Mouse (Mus musculus) right cerebral cortex, postnatal 36 days (tissue): ENCODE measurements around the gene Col4a2.
"Not testable (repeated sequence)": the region's sequence is repeated elsewhere in the genome, so short reads cannot be mapped to it uniquely, and the experiment has no call there.

Source experiments
- DNase-seq, 2 experiments: peaks; one replicate each; pipeline ENCODE4 v3.0.0; 2022; ENCODE audit warnings: low spot score in 2 of 2, mixed read lengths in 1 of 2

The Col4a2 gene

DNA sequence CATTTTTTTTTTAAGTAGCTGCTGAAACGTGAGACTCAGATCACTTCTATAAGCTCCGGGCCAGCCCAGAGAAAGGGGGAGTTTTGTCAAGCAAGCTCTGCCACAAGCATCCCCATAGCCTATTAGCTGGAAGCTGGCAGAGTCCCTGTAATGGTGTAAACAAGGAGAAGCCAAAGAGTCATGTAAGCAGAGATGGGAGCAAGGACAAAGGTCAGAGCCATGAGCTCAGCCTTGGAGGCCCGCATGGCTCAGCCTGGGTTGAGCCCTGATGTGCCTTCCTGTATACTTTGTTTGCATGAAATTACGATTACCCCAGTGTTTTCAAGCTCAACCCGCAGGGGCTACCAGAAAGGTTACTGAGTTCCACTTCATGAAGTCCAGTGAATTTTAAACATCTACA is 146.4 kb downstream of the Col4a2 start:
- no peak for DNase-seq

- DNase-seq = no peak
These were observed 148.3 kb downstream of the Col4a2 start for GRCm38 (mm10) chr8:11460934-11461333.

DNA sequence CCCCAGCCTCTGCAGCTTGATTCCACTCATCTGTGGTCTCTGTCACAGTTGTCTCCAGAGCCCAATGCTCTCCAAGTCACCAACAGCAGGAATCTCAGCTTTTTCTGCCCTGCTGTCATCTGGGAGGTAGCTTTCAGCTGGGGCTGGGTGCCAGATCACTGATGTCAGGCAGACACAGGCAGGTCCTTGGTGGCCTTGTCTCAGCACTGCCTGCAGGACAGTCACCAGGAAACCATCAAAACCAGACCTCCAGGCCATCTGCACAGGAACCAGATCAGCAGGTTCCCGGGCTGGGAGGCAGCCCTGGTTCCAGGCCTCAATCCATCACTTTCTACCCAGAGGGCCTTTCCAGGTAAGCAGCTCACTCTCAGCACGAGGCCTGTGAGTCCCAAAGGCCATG is 149.2 kb downstream of the Col4a2 start:
- DNase-seq = no peak

- DNase-seq = no peak
These were observed 150.0 kb downstream of the Col4a2 start for GRCm38 (mm10) chr8:11462641-11463040.

- no peak for DNase-seq
These were observed 150.9 kb downstream of the Col4a2 start for GRCm38 (mm10) chr8:11463541-11463888.

DNA sequence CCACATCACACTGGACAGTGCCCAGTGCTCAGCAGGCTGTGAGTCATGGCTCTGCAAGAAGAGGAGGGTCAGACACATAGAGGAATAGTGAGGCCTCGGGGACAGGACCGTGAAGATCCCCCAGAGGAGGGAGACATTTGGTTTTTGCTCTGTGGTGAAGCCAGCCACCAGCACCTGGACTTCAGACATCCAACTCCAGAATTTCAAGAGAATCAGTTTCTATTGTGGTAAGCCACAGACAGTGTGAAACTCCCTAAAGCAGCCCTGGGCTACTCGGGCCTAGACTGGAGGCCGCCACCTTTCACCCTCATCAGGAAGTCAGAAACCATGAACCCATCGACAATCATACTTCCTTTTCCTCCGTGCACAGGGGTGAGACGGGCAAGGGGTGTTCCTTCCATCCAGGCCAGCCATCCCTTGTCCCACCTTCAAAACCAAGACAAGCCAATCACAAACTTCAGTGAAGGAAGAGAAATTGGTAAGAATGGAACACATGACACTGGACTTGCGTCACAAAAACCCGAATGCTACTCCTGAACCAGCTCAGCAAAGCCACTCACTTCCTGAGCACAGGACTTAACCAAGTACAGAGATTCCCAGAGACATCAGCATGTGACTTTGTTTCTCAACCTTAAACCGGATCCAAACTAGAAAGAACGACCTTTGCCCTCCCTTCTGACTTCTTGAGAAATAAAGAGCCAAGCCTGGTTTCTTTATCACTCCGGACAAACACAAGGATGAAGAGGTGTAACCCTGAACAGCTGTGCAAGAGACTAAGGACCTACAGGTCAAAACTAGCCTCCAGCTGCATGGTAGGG is 151.5 kb downstream of the Col4a2 start:
- DNase-seq = no peak

DNA sequence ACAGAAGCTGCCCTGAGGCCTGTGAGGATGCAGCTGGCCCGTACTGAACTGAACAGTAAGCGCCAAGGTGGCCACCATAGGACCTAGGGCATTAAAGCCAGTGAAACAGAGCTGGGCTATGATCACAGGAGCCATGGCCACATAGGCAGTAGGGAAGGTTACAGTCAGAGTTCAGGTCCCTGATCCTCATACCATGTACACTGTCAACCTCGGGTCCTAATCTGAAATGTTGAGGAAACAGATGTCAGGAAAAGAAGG is 152.0 kb downstream of the Col4a2 start:
- DNase-seq = no peak

GRCm38 (mm10) chr8:11465619-11466018 is 153.0 kb downstream of the Col4a2 start:
- DNase-seq = no peak

- not testable (repeated sequence) for DNase-seq
These were observed 153.9 kb downstream of the Col4a2 start for GRCm38 (mm10) chr8:11466528-11466927.

- no peak for DNase-seq
These were observed 156.5 kb downstream of the Col4a2 start for GRCm38 (mm10) chr8:11469095-11469494.

- DNase-seq = no peak
These were observed 158.1 kb downstream of the Col4a2 start for GRCm38 (mm10) chr8:11470694-11471093.

- no peak for DNase-seq
These were observed 158.7 kb downstream of the Col4a2 start for GRCm38 (mm10) chr8:11471309-11471708.

DNA sequence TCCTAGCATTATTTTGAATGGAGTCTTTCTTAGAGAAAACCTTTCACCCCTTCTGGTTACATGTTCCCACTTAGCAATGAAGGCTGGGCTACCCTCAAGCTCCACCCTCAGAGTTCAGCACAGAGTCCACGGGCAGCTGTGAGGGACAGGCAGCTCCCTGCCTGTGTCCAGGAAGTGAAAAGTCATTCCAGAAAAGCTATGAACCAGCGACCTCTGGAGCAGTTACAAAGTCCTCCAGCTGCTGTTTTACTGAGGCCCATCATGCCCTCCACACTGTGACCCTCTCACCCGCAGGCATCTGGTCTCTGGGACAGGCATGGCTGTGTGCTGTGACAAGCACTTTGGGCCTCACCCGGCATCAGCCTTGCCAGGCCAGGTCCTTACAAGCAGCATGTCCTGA is 160.5 kb downstream of the Col4a2 start:
- DNase-seq = no peak

GRCm38 (mm10) chr8:11475397-11475796 is 162.8 kb downstream of the Col4a2 start:
- DNase-seq = no peak

DNA sequence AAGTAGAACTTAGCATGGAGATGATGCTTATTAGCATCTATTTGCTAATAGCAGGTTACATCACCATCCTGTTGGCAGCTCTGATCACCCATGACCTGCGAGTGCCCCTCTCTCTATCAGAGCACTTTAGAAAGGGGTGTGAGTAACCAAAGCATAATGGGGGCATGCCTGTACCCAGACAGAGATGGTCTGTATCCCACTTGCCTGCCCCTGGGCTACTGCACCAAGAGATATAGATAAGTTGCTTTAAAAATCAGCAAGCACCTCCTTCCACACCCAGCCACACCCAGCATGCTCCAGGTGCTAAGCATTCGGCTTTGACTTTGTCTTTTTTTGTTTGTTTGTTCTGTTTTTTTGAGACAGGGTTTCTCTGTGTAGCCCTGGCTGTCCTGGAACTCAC is 163.3 kb downstream of the Col4a2 start:
- DNase-seq = no peak

DNA sequence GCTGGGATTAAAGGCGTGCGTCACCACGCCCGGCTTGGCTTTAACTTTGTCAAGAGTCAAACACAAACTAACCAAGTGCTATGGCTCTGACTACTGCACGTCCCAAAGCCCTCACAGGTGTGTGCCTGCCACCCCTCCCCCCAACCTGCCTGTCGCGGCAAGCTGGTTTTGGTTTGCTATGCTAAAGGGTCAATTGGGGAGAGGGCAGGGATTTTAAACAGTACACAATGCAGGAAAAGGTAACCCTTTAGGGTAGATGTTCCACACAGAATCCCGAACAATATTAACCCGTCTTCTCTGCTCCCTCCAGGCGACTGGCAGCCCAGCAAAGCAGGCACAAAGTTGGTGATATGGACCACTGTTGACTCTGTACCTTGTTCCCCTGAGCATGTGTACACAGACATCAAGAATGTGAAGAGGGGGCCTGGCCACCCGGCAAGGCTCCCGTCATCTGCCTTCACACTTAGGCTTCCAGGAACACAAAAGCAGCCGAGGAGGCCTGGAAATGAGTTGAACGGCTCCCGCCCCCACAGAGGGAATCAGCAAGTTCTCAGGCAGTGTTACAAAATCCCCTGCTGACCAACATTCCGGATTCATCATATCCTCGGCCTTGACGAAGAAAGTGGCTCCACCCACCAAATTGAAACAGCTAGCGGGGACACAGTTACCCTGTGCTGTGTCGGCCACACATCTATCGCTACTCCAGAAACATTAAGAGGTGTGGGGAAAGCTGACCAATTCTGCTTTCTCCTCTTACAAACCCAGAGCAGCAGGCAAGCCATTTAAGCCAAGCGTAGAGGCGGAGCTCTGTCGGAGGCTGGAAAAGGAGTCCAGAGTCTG is 164.0 kb downstream of the Col4a2 start:
- peak in 1 of 2 experiments; percentile 21 for DNase-seq

GRCm38 (mm10) chr8:11477178-11477553 is 164.6 kb downstream of the Col4a2 start:
- no peak for DNase-seq

DNA sequence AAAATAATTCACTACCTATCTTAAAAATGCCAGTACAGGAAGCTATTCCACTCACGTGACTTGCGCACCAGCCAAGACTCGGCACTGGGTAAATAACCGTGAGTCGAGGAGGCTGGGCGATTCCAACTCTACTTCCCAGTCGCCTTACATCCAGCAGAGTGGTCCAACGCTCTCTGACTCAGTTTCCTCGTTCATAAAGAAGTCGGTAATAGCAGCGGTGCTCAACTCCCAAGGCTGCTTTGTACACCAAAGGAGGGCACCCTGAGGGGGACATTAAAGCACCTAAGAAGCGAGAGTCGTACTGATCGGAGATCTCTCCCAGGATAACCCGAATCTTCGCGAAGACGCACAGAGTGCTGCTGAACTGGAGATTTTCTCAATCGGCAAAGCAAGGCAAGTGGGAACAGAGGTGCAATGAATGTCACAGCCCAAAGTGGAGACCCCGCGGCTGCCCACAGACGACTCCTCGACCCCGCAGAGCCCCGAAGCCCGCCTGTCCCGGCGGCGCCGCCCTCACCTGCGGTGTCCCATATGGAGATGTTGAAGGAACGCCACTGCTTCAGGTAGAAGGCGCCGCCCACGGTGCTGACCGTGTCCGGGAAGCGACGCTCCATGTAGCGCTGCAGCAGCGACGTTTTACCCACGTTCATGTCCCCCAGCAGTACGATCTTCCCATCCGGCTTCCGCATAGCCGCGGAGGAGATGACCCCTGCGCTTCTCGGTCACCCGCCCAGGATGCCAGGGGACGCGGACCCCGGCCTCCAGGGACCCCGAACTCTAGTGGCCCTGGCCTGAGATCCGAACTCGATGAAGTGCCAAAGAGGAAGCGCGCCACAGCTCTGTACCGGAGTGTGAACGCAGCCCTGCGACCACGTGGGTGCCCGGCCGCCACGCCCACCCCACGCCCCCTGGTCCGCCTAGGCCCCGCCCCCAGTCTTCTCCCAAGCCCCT is 165.5 kb downstream of the Col4a2 start, which contains the start of gene Rab20:
Gene Rab20 (minus strand): TSS at position 900 of the 951 bp plus-strand sequence.
- DNase-seq = no peak

DNA sequence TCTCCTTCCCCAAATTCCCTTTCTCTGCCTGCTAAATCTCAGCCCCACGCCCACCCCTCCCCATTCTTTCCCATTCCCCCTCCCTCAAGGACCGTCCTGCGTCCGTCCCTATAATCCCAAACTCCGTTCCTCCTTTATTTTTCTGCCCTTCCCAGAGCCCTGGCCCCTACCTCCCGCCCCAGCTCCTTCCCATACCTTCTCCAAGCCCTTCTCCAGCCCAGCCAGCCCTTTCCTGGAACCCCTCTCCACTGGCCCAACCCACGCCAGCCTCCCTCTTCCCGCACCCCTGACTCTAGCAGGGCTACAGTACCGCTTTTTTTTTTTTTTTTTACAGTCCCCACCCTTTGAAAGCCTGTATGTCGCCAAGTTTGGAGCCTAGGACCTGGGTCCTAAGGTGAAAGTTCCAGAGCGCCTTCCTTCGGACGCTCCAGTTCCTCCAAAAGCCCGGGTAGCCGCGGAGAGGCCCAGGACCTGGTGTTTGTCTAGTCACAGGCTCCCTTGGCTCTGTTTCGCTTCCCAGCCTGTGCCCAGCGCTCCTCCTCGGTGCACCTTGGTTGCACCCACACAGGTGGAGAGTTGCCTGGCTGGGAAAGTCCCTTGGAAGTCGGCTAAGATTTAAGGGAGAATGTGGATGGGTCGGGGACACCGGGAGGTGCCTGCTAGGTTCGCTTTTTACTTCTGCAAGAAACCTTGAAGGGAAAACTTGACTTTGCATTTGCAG is 166.4 kb downstream of the Col4a2 start:
- DNase-seq = no peak

DNA sequence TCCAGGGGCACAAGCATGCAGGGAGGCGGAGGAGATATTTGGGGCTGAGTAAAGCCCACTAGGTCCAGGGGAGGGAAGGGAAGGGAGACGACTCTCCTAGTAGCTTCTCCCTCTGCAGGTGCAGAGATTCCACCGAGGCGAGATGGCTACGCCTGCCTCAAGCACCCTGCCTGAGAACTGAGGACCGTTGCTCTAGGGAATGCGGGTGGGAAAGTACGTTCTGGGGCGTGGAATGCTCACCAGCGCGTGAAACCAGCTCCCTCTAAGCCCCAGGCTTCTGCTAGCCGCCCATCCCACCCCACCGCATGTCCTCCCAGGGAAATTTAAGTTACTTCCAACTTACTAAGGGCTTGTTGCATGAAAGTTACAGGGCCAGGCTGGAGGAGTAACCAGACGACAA is 167.0 kb downstream of the Col4a2 start:
- no peak for DNase-seq

DNA sequence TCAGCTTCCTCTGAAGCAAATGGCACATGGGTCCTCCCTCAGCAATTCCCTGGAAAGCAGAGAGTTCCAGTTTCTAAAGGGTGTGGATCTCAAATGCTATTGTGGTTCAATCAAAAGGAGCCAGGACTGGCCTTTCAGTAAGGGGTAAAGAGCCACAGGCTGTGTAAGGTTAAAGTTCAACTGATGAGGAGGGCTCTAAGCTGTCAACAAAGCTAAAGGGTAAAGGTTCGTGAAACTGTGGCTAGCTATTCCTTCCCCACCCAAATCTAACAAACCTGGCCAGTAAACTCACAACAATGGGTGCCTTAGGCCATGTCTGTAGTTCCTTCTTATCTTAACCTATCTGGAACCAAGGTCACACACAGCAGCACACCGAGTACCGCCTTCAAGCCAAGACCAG is 169.3 kb downstream of the Col4a2 start:
- DNase-seq = no peak
